Mouse (Mus musculus): Measurements from ENCODE around the gene Gm21936.
"Not testable (repeated sequence)": the region's sequence is repeated elsewhere in the genome, so short reads cannot be mapped to it uniquely, and the experiment has no call there.

Gm21936 gene

DNA sequence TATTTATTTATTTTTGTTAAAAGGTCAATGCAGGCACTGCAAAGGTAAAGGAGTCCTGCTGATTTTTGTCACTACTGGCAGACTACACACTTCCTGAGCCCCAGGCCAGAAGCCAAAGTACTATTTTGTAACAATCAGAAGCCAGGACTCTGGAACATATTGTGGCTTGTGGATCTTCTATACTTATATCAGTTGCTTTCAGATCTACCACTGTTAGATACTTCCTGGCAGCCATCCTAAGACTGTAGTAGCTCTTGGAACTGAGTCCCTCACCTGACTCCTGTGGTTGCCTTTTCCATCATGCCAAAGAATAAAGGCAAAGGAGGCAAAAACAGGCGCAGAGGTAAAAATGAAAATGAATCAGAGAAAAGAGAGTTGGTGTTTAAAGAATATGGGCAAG lies at the start of gene Gm21936:
TSS of gene Gm21936 (plus strand) at position 301 of the 400 bp plus-strand sequence.
- DNase-seq, result not testable (repeated sequence)

DNA sequence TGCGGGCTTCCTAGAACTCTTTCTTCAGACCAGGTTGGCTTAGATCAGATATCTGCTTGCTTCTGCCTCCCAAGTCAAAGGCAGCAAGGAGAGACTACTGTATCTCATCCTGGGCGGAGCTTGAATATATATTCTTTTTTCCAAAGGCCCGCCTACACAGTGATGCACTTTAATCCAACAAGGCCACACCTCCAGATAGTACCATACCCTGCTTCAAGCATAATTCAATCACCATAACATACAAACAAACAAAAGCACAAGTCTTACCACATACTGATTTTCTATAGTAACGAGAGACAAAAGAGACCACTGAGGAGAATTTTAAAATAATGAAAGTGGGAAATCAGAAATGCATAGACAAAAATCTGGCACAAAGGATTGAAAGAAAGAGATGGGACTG lies 19.7 kb upstream of the Gm21936 start, which contains the start of gene Gm21319:
TSS of gene Gm21319 (minus strand) at position 101 of the 400 bp plus-strand sequence.
- DNase-seq, result not testable (repeated sequence)

DNA sequence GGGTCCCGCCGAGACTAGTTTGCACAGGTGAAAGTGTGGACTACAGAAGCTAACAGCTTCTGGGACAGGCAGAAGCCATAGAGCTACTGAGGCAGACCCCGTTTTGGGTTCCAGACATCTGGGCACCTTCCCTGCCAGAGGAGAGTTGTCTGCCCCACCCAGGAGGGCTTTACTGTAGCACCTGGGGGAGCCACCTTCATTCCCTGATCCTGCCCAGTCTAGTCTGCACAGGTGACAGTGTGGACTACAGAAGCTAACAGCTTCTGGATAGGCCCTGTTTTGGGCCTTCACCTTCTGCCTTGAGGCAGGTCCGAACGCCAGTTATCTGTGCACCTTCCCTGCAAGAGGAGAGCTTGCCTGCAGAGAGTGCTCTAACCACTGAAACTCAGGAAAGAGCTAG lies 2.7 kb downstream of the Gm21936 start:
- not testable (repeated sequence) for DNase-seq

DNA sequence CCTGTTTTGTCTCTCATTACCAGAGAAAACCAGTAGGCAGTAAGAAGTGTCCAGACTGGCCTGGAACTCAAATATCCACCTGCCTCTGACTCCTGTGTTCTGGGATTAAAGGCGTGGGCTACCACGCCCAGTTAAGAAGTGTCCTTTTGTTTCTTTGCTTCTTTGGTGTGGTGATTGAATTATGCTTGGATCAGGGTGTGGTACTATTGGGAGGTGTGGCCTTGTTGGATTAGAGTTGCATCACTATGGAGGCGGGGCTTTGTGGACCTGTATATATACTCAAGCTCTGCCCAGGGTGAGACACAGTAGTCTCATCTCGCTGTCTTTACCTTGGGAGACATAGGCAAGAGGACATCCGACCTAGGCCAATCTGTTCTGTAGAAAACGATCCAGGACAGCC lies 21.0 kb downstream of the Gm21936 start, which contains the start of gene BB287469:
TSS of gene BB287469 (plus strand) at position 301 of the 400 bp plus-strand sequence.
- DNase-seq, result not testable (repeated sequence)

DNA sequence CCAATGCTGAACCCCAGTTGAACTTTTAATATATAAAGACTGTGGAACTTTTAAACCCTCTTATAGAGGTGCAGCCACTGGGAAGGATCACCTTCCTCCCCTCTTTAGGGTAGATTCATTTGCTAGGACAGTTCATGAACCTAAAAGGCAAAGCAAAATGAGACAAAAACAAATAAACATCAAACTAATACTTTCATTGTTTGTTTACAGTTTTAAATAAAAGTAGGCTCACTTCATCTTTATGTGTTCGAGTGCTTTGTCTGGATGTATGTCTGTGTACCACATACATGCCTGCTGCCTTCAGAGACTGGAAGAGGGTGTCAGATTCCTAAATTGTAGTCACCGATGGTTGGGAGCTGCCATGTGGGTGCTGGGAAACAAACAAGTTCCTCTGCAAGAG lies 46.9 kb downstream of the Gm21936 start, which contains the start of gene Gm2001:
TSS of gene Gm2001 (minus strand) at position 101 of the 400 bp plus-strand sequence.
- DNase-seq, result not testable (repeated sequence)

Data from kidney, postnatal 4 days (tissue).